Mouse (Mus musculus): ENCODE data around the gene 5830473C10Rik. TPM values are rescaled to one million over a fixed set of nuclear protein-coding genes. Genes with fewer than 3 reads are reported as not detected.

The 5830473C10Rik gene
- under 1 TPM in 1 of 2 experiments, not detected in 1; 0.07 TPM for polyA plus RNA-seq (2017; shearing (Covaris generic))

DNA sequence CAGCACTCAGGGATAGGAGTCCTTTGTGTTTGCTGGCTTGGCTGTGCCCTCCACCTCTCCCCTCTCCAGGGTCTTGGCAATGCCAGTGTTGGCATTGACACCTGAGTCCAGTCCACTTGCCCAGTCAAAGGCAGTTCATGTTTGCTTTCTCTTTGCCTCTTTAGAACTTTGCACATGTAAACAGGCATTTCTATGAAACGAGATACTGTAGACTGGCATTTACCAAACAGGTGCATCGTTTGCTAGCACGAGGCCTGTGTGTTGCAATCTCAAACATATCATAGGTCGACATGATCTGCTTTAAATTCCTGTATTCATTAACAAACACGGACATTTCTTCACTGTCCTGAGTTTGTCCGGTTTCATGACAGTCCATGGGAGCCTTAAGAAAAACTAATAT is at the start of gene 5830473C10Rik:
5830473C10Rik (plus strand) TSS at position 365 of the 400 bp plus-strand sequence.

DNA sequence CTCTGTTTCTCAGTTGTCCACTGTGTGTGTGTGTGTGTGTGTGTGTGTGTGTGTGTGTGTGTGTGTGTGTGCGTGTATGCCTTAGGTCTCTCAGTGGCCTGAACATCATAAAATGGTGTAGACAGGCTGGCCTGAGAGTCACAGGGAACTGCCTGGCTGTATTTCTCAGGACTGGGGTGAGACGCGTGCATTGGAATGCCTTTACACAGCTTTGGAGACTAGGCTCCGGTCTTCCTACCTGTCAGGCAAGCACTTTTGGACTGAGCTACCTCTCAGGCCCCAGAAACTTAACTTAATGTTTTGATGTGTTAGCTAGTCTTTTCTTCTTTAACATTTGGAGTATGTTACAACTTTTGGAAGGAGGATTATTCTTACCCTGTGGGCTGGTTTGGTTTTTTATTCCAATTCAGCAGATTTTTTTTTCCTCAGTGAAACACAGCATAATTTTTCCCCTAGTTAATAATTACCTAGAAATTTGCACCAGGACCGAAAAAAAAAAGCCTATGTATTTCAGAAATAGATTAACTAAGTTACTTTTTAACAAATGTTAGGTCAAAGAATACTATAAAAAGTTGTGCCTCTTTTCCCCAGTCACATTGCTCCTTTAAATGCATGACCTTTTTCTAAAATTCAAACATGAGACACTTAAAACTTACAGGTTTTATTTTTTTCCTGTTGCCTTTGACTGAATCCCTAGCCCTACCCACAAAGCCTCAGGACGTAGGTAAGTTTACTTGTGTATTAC is 42.4 kb upstream of the 5830473C10Rik start, which contains the start of gene Afm:
Afm (plus strand) TSS at position 577 of the 745 bp plus-strand sequence.

DNA sequence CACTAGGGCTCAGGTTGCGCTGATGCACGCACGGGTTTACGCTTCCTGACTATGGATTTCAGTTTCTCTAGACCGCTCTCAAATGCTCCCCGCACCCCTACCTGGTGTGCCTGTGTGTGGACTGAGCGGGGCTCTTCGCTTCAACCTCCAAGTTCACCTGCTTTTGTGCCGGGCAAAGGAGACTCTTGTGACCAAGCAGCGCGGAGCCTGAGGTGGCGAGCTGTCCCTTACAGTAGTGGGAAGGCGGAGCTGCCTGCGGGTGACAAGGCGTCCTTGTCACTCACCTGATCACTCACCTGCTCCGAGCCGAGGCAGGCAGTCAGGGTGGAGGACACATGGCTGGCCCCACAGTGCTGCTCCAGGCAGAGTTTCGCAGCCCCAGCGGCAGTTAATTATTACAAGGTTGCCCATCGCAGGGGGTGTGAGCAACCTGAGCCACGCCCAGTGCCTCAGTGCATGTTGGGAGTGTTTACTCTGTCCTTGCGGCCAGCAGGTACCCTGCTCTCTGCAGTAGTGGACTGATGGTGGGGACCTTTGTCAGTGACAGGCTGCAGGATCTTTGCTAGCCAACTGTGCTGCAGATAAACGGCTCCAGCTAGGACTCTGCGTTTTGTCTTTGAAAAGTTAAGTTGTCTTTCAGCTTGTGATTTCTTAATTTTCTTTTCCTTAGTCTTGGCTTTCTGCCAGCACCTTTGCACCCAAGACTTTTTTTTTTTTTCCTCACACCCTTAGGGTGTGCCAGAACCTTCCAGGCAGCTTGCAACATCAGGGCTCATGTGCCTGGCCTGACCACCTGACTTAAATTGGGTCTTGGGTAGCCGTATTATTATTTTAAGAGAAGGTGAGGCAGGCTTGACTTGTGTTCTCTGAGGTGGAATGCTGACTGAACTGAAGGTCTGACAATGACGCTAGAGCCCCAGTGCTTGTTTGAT is 79.6 kb downstream of the 5830473C10Rik start, which contains the start of gene Rassf6:
Rassf6 (minus strand) TSS at position 372 of the 932 bp plus-strand sequence.

Other genes with a start within 250 kb of the 5830473C10Rik start
- 10 to 100 TPM; 32.1 to 33.7 TPM for gene Ankrd17, start 194.5 kb upstream of the 5830473C10Rik start, polyA plus RNA-seq (2017; shearing (Covaris generic))
- gene Gm9958, start 193.9 kb upstream of the 5830473C10Rik start, polyA plus RNA-seq (2017; shearing (Covaris generic)): 1 to 10 TPM; 2.4 to 4.3 TPM
- not detected for gene Alb, start 100.2 kb upstream of the 5830473C10Rik start, polyA plus RNA-seq (2017; shearing (Covaris generic))
- 1 to 10 TPM; 3.7 to 5.1 TPM for gene Afp, start 70.4 kb upstream of the 5830473C10Rik start, polyA plus RNA-seq (2017; shearing (Covaris generic))
- 1 to 10 TPM in 1 of 2 experiments, under 1 TPM in 1; 0.29 to 1.5 TPM for gene Afm, start 42.2 kb upstream of the 5830473C10Rik start, polyA plus RNA-seq (2017; shearing (Covaris generic))
- gene Rassf6, start 79.5 kb downstream of the 5830473C10Rik start, polyA plus RNA-seq (2017; shearing (Covaris generic)): 1 to 10 TPM in 1 of 2 experiments, under 1 TPM in 1; 0.91 to 2.0 TPM
- gene Cxcl5, start 198.3 kb downstream of the 5830473C10Rik start, polyA plus RNA-seq (2017; shearing (Covaris generic)): not detected
- 1 to 10 TPM in 1 of 2 experiments, under 1 TPM in 1; 0.39 to 1.3 TPM for gene Ppbp, start 207.4 kb downstream of the 5830473C10Rik start, polyA plus RNA-seq (2017; shearing (Covaris generic))
- 1 to 10 TPM in 1 of 2 experiments, not detected in 1; 5.7 TPM for gene Pf4, start 211.3 kb downstream of the 5830473C10Rik start, polyA plus RNA-seq (2017; shearing (Covaris generic))
- gene Cxcl3, start 225.0 kb downstream of the 5830473C10Rik start, polyA plus RNA-seq (2017; shearing (Covaris generic)): under 1 TPM in 1 of 2 experiments, not detected in 1; 0.57 TPM
- not detected for gene Cxcl15, start 233.4 kb downstream of the 5830473C10Rik start, polyA plus RNA-seq (2017; shearing (Covaris generic))

All from activated CD4-positive, CD25-positive, alpha-beta regulatory T cell (primary cell).